Mouse (Mus musculus): Measurements from ENCODE around the gene Insl3.

GRCm38 (mm10) chr8:71645510-71645909 lies 43.5 kb upstream of the Insl3 start:
- TF ChIP-seq CTCF (conservative IDR thresholded peaks at IDR 0.05 in 1 of 2, IDR thresholded peaks at IDR 0.05 in 1 of 2; ENCODE audit: low read depth in 2 of 2, low read length in 2 of 2) (no peak), GABPA (IDR thresholded peaks at IDR 0.05; ENCODE audit: insufficient replicate concordance, low read depth, low read length) (no peak), POLR2A (IDR thresholded peaks at IDR 0.05; ENCODE audit: low read depth, low read length) (no peak), NRF1 (IDR thresholded peaks at IDR 0.05; ENCODE audit: low read depth, low read length) (no peak), NELFE (IDR thresholded peaks at IDR 0.05; ENCODE audit: low read depth, low read length) (no peak), UBTF (IDR thresholded peaks at IDR 0.05; ENCODE audit: low read depth, low read length) (no peak), EP300 (IDR thresholded peaks at IDR 0.05; ENCODE audit: low read length) (no peak), HCFC1 (IDR thresholded peaks at IDR 0.05; ENCODE audit: low read depth, low read length) (no peak), CHD1 (IDR thresholded peaks at IDR 0.05; ENCODE audit: low read depth, low read length) (no peak), ELF1 (IDR thresholded peaks at IDR 0.05; ENCODE audit: low read depth, low read length) (no peak), POLR2AphosphoS2 (IDR thresholded peaks at IDR 0.05; ENCODE audit: low read depth, low read length) (no peak)
